27 mouse cellular contexts compared by ENCODE assay signal in the genomic region with DNA sequence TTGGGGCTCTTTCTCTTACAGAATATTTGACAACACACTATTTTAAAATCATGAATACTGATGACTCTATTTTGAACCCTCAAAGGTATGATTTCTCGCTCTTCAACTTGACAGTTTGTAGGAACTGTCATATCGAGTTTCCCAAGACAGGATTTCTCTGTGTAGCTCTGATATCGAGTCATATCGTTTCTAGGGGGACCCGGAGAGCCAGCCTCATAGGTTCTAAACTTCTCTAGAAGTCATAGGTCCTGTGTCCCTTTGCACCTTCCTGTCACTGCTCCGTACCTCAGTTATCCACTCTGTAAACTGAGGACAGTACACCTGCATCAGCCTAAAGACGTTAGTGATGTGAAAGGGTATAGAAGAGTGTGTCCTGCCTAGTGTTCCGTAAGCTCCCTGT. TPM values are rescaled to one million over a fixed set of nuclear protein-coding genes. Genes with fewer than 3 reads are reported as not detected.
DNase-seq lines count a peak whose midpoint lies in the region; ATAC-seq and TF ChIP-seq lines count a peak whose summit lies in the region.
"Had no signal": no experiment of that assay in that cellular context is flagged by ENCODE, and none has a peak within 500 bp of the region (broad histone marks: within the 10 kb centered on the region; RNA-seq: fewer than 3 reads in every experiment).

No protein-coding gene starts in this region.

- no peak overlapping the region for H3K4me2 ChIP-seq in forebrain, postnatal 0 days (ENCODE audit: low read depth)
- no peak overlapping the region; the same call in 1 of the 2 replicates for H3K4me2 ChIP-seq in liver, embryonic 15.5 days
- no peak overlapping the region for H3K4me2 ChIP-seq in liver, embryonic 16.5 days (ENCODE audit: low read depth, low read length)
- H3K4me2 ChIP-seq: heart, embryonic 12.5 days; heart, embryonic 15.5 days; hindbrain, embryonic 13.5 days had no signal

- H3K27me3 ChIP-seq in forebrain, postnatal 0 days (ENCODE audit: insufficient read depth, low read length): no peaks in the 10 kb centered on the region
- no peaks in the 10 kb centered on the region; the same call in 1 of the 2 replicates for H3K27me3 ChIP-seq in forebrain, embryonic 10.5 days (ENCODE audit: poor library complexity, severe bottlenecking)
- no peaks in the 10 kb centered on the region; the same call in 1 of the 2 replicates for H3K27me3 ChIP-seq in liver, embryonic 15.5 days
- no peaks in the 10 kb centered on the region for H3K27me3 ChIP-seq in MEL (ENCODE audit: control insufficient read depth in 1 of 2, insufficient read depth in 2 of 2, low read length in 2 of 2)
- no peaks in the 10 kb centered on the region for H3K27me3 ChIP-seq in liver, embryonic 16.5 days (ENCODE audit: control insufficient read depth, insufficient read depth, low read depth, low read length)
- H3K27me3 ChIP-seq: heart, embryonic 12.5 days had no signal

- H3K27ac ChIP-seq in forebrain, postnatal 0 days (ENCODE audit: low read depth, low read length): no peak overlapping the region
- H3K27ac ChIP-seq in forebrain, embryonic 10.5 days: no peak overlapping the region
- 0 out of 2 replicates have a peak overlapping the region, but pooled peaks have one; percentile 69 for H3K27ac ChIP-seq in liver, embryonic 15.5 days (replicated peaks)
- peak overlapping the region; percentile 92 for H3K27ac ChIP-seq in MEL (ENCODE audit: control insufficient read depth, low read depth, low read length)
- 0 out of 2 replicates have a peak overlapping the region, but pooled peaks have one; percentile 4 for H3K27ac ChIP-seq in liver, embryonic 16.5 days (ENCODE audit: low read length)
- H3K27ac ChIP-seq: heart, embryonic 15.5 days; hindbrain, embryonic 10.5 days; hindbrain, embryonic 13.5 days had no signal

- peaks cover 16% of the 10 kb centered on the region for H3K36me3 ChIP-seq in forebrain, postnatal 0 days (ENCODE audit: insufficient read depth)
- H3K36me3 ChIP-seq in forebrain, embryonic 10.5 days (replicated peaks): peaks cover 26% of the 10 kb centered on the region
- H3K36me3 ChIP-seq in liver, embryonic 15.5 days (replicated peaks): peaks cover 24% of the 10 kb centered on the region
- peaks cover 21 to 48% of the 10 kb centered on the region in 2 experiments for H3K36me3 ChIP-seq in MEL (ENCODE audit: control insufficient read depth in 1 of 2, insufficient read depth in 2 of 2, low read length in 2 of 2)
- H3K36me3 ChIP-seq in liver, embryonic 16.5 days (ENCODE audit: control insufficient read depth, insufficient read depth): peaks cover 21% of the 10 kb centered on the region

- H3K79me2 ChIP-seq in MEL (ENCODE audit: control insufficient read depth, insufficient read depth, low read length, poor library complexity): peaks cover 22% of the 10 kb centered on the region

- peak; percentile 86 to 92 for TF ChIP-seq EP300 in MEL (IDR thresholded peaks at IDR 0.05; ENCODE audit: low read depth in 1 of 2, low read length in 2 of 2)

- no peaks in the 10 kb centered on the region for H3K4me1 ChIP-seq in forebrain, postnatal 0 days (ENCODE audit: insufficient read depth)
- peaks cover 16% of the 10 kb centered on the region for H3K4me1 ChIP-seq in forebrain, embryonic 10.5 days
- peaks cover 72% of the 10 kb centered on the region for H3K4me1 ChIP-seq in liver, embryonic 15.5 days (replicated peaks)
- H3K4me1 ChIP-seq in MEL (ENCODE audit: control insufficient read depth in 1 of 2, insufficient read depth in 2 of 2, low read length in 2 of 2): peaks cover 3 to 44% of the 10 kb centered on the region in 2 experiments; a peak in 3 of 4 replicates
- H3K4me1 ChIP-seq in liver, embryonic 16.5 days (ENCODE audit: control insufficient read depth, low read depth, low read length): peaks cover 49% of the 10 kb centered on the region

- no peak for TF ChIP-seq RAD21 in MEL (IDR thresholded peaks at IDR 0.05; ENCODE audit: low read depth, low read length)

- DNase-seq in forebrain, postnatal 0 days: peak; percentile 7
- no peak for DNase-seq in forebrain, embryonic 10.5 days (ENCODE audit: extremely low spot score, low spot score)
- no peak for DNase-seq in liver
- peak; percentile 90 for DNase-seq in MEL (ENCODE audit: low read depth, low spot score)
- DNase-seq in cerebellum, adult 11-12 months: no peak
- no peak for DNase-seq in lung, postnatal 10 days
- DNase-seq: adrenal gland, adult 2 months; adrenal gland, postnatal 14 days; cerebellum, adult 18-20 months; cerebellum, postnatal 14 days; gastrocnemius, postnatal 25 days; heart, adult 18-20 months; heart, postnatal 10 days; heart, postnatal 36 days had no signal

- H3K9me3 ChIP-seq in forebrain, postnatal 0 days (ENCODE audit: low read length): no peaks in the 10 kb centered on the region
- H3K9me3 ChIP-seq in forebrain, embryonic 10.5 days: no peaks in the 10 kb centered on the region
- no peaks in the 10 kb centered on the region for H3K9me3 ChIP-seq in liver, embryonic 15.5 days (replicated peaks)
- H3K9me3 ChIP-seq in MEL (replicated peaks; ENCODE audit: insufficient read depth, low read length): no peaks in the 10 kb centered on the region
- H3K9me3 ChIP-seq in liver, embryonic 16.5 days (replicated peaks; ENCODE audit: control insufficient read depth, low read length): no peaks in the 10 kb centered on the region
- H3K9me3 ChIP-seq: heart, embryonic 12.5 days; heart, embryonic 15.5 days; hindbrain, embryonic 10.5 days; hindbrain, embryonic 13.5 days had no signal

- no peak for ATAC-seq in forebrain, postnatal 0 days
- no peak for ATAC-seq in liver, embryonic 15.5 days (ENCODE audit: insufficient read depth)
- no peak for ATAC-seq in liver, embryonic 16.5 days (ENCODE audit: low read depth)
- ATAC-seq: forebrain, embryonic 14.5 days; hindbrain, embryonic 16.5 days had no signal

- no peak overlapping the region for H3K9ac ChIP-seq in forebrain, postnatal 0 days
- H3K9ac ChIP-seq in liver, embryonic 15.5 days: no peak overlapping the region
- H3K9ac ChIP-seq in MEL (ENCODE audit: control insufficient read depth, low read depth, low read length, poor library complexity, severe bottlenecking): peak overlapping the region; percentile 69
- no peak overlapping the region for H3K9ac ChIP-seq in liver, embryonic 16.5 days (ENCODE audit: low read depth, low read length)
- H3K9ac ChIP-seq: heart, embryonic 12.5 days; heart, embryonic 15.5 days; hindbrain, embryonic 13.5 days had no signal

- 86% methylated on average over 8 of the region's 8 CpGs for WGBS in forebrain, postnatal 0 days
- 90% methylated on average over 8 of the region's 8 CpGs for WGBS in forebrain, embryonic 10.5 days
- WGBS in liver, embryonic 15.5 days (ENCODE audit: insufficient replicate concordance): 60% methylated on average over 8 of the region's 8 CpGs
- WGBS in liver, embryonic 16.5 days (ENCODE audit: insufficient replicate concordance): 61% methylated on average over 8 of the region's 8 CpGs

- H3K4me3 ChIP-seq in forebrain, postnatal 0 days (ENCODE audit: low read depth, low read length): no peak overlapping the region
- H3K4me3 ChIP-seq in forebrain, embryonic 10.5 days: no peak overlapping the region
- no peak overlapping the region for H3K4me3 ChIP-seq in liver, embryonic 15.5 days (replicated peaks)
- peak overlapping the region; percentile 55 to 61 for H3K4me3 ChIP-seq in MEL (ENCODE audit: control insufficient read depth in 1 of 2, insufficient read depth in 1 of 2, low read depth in 2 of 2, low read length in 2 of 2)
- no peak overlapping the region for H3K4me3 ChIP-seq in liver, embryonic 16.5 days (ENCODE audit: low read depth, low read length)
- H3K4me3 ChIP-seq: heart, embryonic 12.5 days; heart, embryonic 15.5 days; hindbrain, embryonic 10.5 days; hindbrain, embryonic 13.5 days had no signal

- TF ChIP-seq CTCF in forebrain, postnatal 0 days (IDR thresholded peaks at IDR 0.05; ENCODE audit: low read depth): no peak
- no peak for TF ChIP-seq CTCF in MEL (IDR thresholded peaks at IDR 0.05 in 2 of 3, conservative IDR thresholded peaks at IDR 0.05 in 1 of 3; ENCODE audit: control insufficient read depth in 1 of 3, insufficient read depth in 1 of 3, low read depth in 2 of 3, low read length in 3 of 3, poor library complexity in 1 of 3, severe bottlenecking in 1 of 3)

- peak in 1 of 2 experiments; percentile 67; a peak in 2 of 4 replicates for TF ChIP-seq POLR2A in MEL (IDR thresholded peaks at IDR 0.05; ENCODE audit: control insufficient read depth in 1 of 2, insufficient read depth in 1 of 2, low read depth in 1 of 2, low read length in 2 of 2, poor library complexity in 1 of 2)

RNA-seq across cellular contexts. Expression of a gene that starts 1.6 kb away (rescaled TPM):
- 1,229 and 1,850 TPM in 2 replicates for total RNA-seq in forebrain, postnatal 0 days (2014; rRNA removed)
- 585 and 820 TPM in 2 replicates for polyA plus RNA-seq in forebrain, postnatal 0 days (2015; fragmentation: Nextera tagmentation; extraction: Ambion mirVana)
- polyA plus RNA-seq in forebrain, embryonic 10.5 days (2016; fragmentation: Nextera tagmentation; extraction: Ambion mirVana): 1,077 and 1,081 TPM in 2 replicates
- polyA plus RNA-seq in liver, embryonic 15.5 days (2015; fragmentation: Nextera tagmentation; extraction: Ambion mirVana): 434 and 517 TPM in 2 replicates
- total RNA-seq in MEL (2012; rRNA removed): 5,179 and 5,512 TPM in 2 replicates
- 1,000 to 10,000 TPM in 1 of 2 experiments, not detected in 1; 3,167 TPM for polyA plus RNA-seq in MEL (2012; ENCODE audit: insufficient read depth in 1 of 2, insufficient read length in 2 of 2, low read depth in 1 of 2, low replicate concordance in 2 of 2, missing spikeins in 1 of 2)
- 457 and 528 TPM in 2 replicates for polyA plus RNA-seq in liver, embryonic 16.5 days (2015; fragmentation: Nextera tagmentation; extraction: Ambion mirVana)

RNA-seq across cellular contexts. Expression of a gene that starts 11.5 kb away (rescaled TPM):
- 0.24 TPM in 1 of 2 replicates, not detected in the other for total RNA-seq in forebrain, postnatal 0 days (2014; rRNA removed)
- not detected in 2 replicates for polyA plus RNA-seq in forebrain, postnatal 0 days (2015; fragmentation: Nextera tagmentation; extraction: Ambion mirVana)
- polyA plus RNA-seq in forebrain, embryonic 10.5 days (2016; fragmentation: Nextera tagmentation; extraction: Ambion mirVana): 0.05 and 0.11 TPM in 2 replicates
- 0.13 TPM in 2 replicates for polyA plus RNA-seq in liver, embryonic 15.5 days (2015; fragmentation: Nextera tagmentation; extraction: Ambion mirVana)
- total RNA-seq in MEL (2012; rRNA removed): 0.23 TPM in 2 replicates
- polyA plus RNA-seq in MEL (2012; ENCODE audit: insufficient read depth in 1 of 2, insufficient read length in 2 of 2, low read depth in 1 of 2, low replicate concordance in 2 of 2, missing spikeins in 1 of 2): under 1 TPM in 1 of 2 experiments, not detected in 1; 0.28 TPM
- polyA plus RNA-seq in liver, embryonic 16.5 days (2015; fragmentation: Nextera tagmentation; extraction: Ambion mirVana): 0.04 and 0.14 TPM in 2 replicates
- total RNA-seq: gastrocnemius, postnatal 25 days; heart, postnatal 36 days had no signal
- polyA plus RNA-seq: forebrain, embryonic 11.5 days; forebrain, embryonic 14.5 days had no signal

RNA-seq across cellular contexts. Expression of a gene that starts 27.1 kb away (rescaled TPM):
- total RNA-seq in forebrain, postnatal 0 days (2014; rRNA removed): 0.77 and 2.0 TPM in 2 replicates
- polyA plus RNA-seq in forebrain, postnatal 0 days (2015; fragmentation: Nextera tagmentation; extraction: Ambion mirVana): 0.42 TPM in 1 of 2 replicates, not detected in the other
- not detected in 2 replicates for polyA plus RNA-seq in forebrain, embryonic 10.5 days (2016; fragmentation: Nextera tagmentation; extraction: Ambion mirVana)
- polyA plus RNA-seq in liver, embryonic 15.5 days (2015; fragmentation: Nextera tagmentation; extraction: Ambion mirVana): not detected in 2 replicates
- not detected in 2 replicates for total RNA-seq in MEL (2012; rRNA removed)
- not detected for polyA plus RNA-seq in MEL (2012; ENCODE audit: insufficient read depth in 1 of 2, insufficient read length in 2 of 2, low read depth in 1 of 2, low replicate concordance in 2 of 2, missing spikeins in 1 of 2)
- not detected in 2 replicates for polyA plus RNA-seq in liver, embryonic 16.5 days (2015; fragmentation: Nextera tagmentation; extraction: Ambion mirVana)
- total RNA-seq: adrenal gland, adult 2 months; ES-E14; gastrocnemius, adult 8-10 months; gastrocnemius, postnatal 25 days; heart, adult 18-20 months; heart, postnatal 10 days; heart, postnatal 36 days had no signal
- polyA plus RNA-seq: adrenal gland, adult 2 months; embryonic facial prominence, embryonic 11.5 days; embryonic facial prominence, embryonic 14.5 days; forebrain, embryonic 11.5 days; forebrain, embryonic 14.5 days; heart, embryonic 12.5 days; heart, embryonic 15.5 days; hindbrain, embryonic 10.5 days had no signal

RNA-seq across cellular contexts. Expression of a gene that starts 28.2 kb away (rescaled TPM):
- total RNA-seq in forebrain, postnatal 0 days (2014; rRNA removed): 87.7 and 91.7 TPM in 2 replicates
- 111 and 113 TPM in 2 replicates for polyA plus RNA-seq in forebrain, postnatal 0 days (2015; fragmentation: Nextera tagmentation; extraction: Ambion mirVana)
- 49.4 and 51.3 TPM in 2 replicates for polyA plus RNA-seq in forebrain, embryonic 10.5 days (2016; fragmentation: Nextera tagmentation; extraction: Ambion mirVana)
- polyA plus RNA-seq in liver, embryonic 15.5 days (2015; fragmentation: Nextera tagmentation; extraction: Ambion mirVana): 37.6 and 41.7 TPM in 2 replicates
- 59.6 and 70.7 TPM in 2 replicates for total RNA-seq in MEL (2012; rRNA removed)
- polyA plus RNA-seq in MEL (2012; ENCODE audit: insufficient read depth in 1 of 2, insufficient read length in 2 of 2, low read depth in 1 of 2, low replicate concordance in 2 of 2, missing spikeins in 1 of 2): 10 to 100 TPM; 55.0 to 61.2 TPM
- 36.9 and 38.6 TPM in 2 replicates for polyA plus RNA-seq in liver, embryonic 16.5 days (2015; fragmentation: Nextera tagmentation; extraction: Ambion mirVana)

RNA-seq across cellular contexts. Expression of a gene that starts 57.5 kb away (rescaled TPM):
- total RNA-seq in forebrain, postnatal 0 days (2014; rRNA removed): 12.0 and 13.8 TPM in 2 replicates
- 9.6 and 17.8 TPM in 2 replicates for polyA plus RNA-seq in forebrain, postnatal 0 days (2015; fragmentation: Nextera tagmentation; extraction: Ambion mirVana)
- 6.7 and 6.8 TPM in 2 replicates for polyA plus RNA-seq in forebrain, embryonic 10.5 days (2016; fragmentation: Nextera tagmentation; extraction: Ambion mirVana)
- polyA plus RNA-seq in liver, embryonic 15.5 days (2015; fragmentation: Nextera tagmentation; extraction: Ambion mirVana): 1.4 and 1.8 TPM in 2 replicates
- total RNA-seq in MEL (2012; rRNA removed): 0.23 TPM in 1 of 2 replicates, not detected in the other
- under 1 TPM in 1 of 2 experiments, not detected in 1; 0.74 TPM for polyA plus RNA-seq in MEL (2012; ENCODE audit: insufficient read depth in 1 of 2, insufficient read length in 2 of 2, low read depth in 1 of 2, low replicate concordance in 2 of 2, missing spikeins in 1 of 2)
- polyA plus RNA-seq in liver, embryonic 16.5 days (2015; fragmentation: Nextera tagmentation; extraction: Ambion mirVana): 1.7 and 2.0 TPM in 2 replicates

Comparison
In these comparisons a context has a peak if more than half of its experiments do, and no peak if none do; other contexts are left out.
1. DNase-seq: peak in forebrain, postnatal 0 days (single experiment) and MEL (single experiment); none in forebrain, embryonic 10.5 days (single experiment), liver (single experiment), cerebellum, adult 11-12 months (single experiment) and lung, postnatal 10 days (single experiment).
2. H3K27ac ChIP-seq: peak in liver, embryonic 15.5 days (single experiment), MEL (single experiment) and liver, embryonic 16.5 days (single experiment); none in forebrain, postnatal 0 days (single experiment) and forebrain, embryonic 10.5 days (single experiment).
3. H3K4me3 ChIP-seq: peak in MEL (2 of 2); none in forebrain, postnatal 0 days (single experiment), forebrain, embryonic 10.5 days (single experiment), liver, embryonic 15.5 days (single experiment) and liver, embryonic 16.5 days (single experiment).